Comparison of ENCODE assay signal across 1 mouse cellular context in genomic region chr7:98797347-98798133, GRCm38 (mm10).
TF ChIP-seq lines count a peak whose summit lies in the region.

No protein-coding gene starts in this region.

TF ChIP-seq in CH12.LX, 34 proteins besides CTCF, POLR2A, EP300 and RAD21 (continued from another document):
- TF ChIP-seq E2F4 (IDR thresholded peaks at IDR 0.05; ENCODE audit: insufficient replicate concordance, low read depth, low read length): no peak
- TF ChIP-seq MYC (IDR thresholded peaks at IDR 0.05; ENCODE audit: low read depth, low read length): peak; percentile 50; the same call in 1 of the 2 replicates
- no peak for TF ChIP-seq USF1 (IDR thresholded peaks at IDR 0.05; ENCODE audit: low read depth, low read length)
- TF ChIP-seq ZNF384 (IDR thresholded peaks at IDR 0.05; ENCODE audit: low read depth, low read length): no peak
- no peak for TF ChIP-seq MAZ (IDR thresholded peaks at IDR 0.05; ENCODE audit: low read depth, low read length)
- TF ChIP-seq TCF12 (IDR thresholded peaks at IDR 0.05; ENCODE audit: low read depth, low read length): 0 out of 2 replicates have a peak, but pooled peaks have one; percentile 30
- no peak for TF ChIP-seq HCFC1 (IDR thresholded peaks at IDR 0.05; ENCODE audit: low read depth, low read length)
- peak; percentile 37; the same call in 1 of the 2 replicates for TF ChIP-seq JUN (IDR thresholded peaks at IDR 0.05; ENCODE audit: insufficient read depth, low read depth, low read length)
- TF ChIP-seq MXI1 (IDR thresholded peaks at IDR 0.05; ENCODE audit: low read depth, low read length): peak; percentile 21; the same call in 1 of the 2 replicates
- no peak for TF ChIP-seq ZC3H11A (IDR thresholded peaks at IDR 0.05; ENCODE audit: low read depth, low read length)
- no peak for TF ChIP-seq POLR2AphosphoS2 (IDR thresholded peaks at IDR 0.05; ENCODE audit: low read depth, low read length)
- no peak for TF ChIP-seq SMC3 (IDR thresholded peaks at IDR 0.05; ENCODE audit: low read depth, low read length)
- no peak for TF ChIP-seq NRF1 (IDR thresholded peaks at IDR 0.05; ENCODE audit: low read depth, low read length)
- peak; percentile 57; the same call in 1 of the 2 replicates for TF ChIP-seq JUND (conservative IDR thresholded peaks at IDR 0.05; ENCODE audit: low read depth, low read length)
- TF ChIP-seq MAFK (IDR thresholded peaks at IDR 0.05; ENCODE audit: insufficient replicate concordance, low read length): no peak
- TF ChIP-seq NELFE (IDR thresholded peaks at IDR 0.05; ENCODE audit: low read depth, low read length): no peak
- peak; percentile 47; the same call in 1 of the 2 replicates for TF ChIP-seq ETS1 (conservative IDR thresholded peaks at IDR 0.05; ENCODE audit: low read depth, low read length)
- no peak for TF ChIP-seq ELF1 (IDR thresholded peaks at IDR 0.05; ENCODE audit: low read depth, low read length)
- no peak for TF ChIP-seq KAT2A (IDR thresholded peaks at IDR 0.05; ENCODE audit: insufficient replicate concordance, low read length)
- TF ChIP-seq ZMIZ1 (IDR thresholded peaks at IDR 0.05; ENCODE audit: low read depth, low read length): no peak
- TF ChIP-seq GABPA (IDR thresholded peaks at IDR 0.05; ENCODE audit: insufficient replicate concordance, low read depth, low read length): no peak
- 0 out of 2 replicates have a peak, but pooled peaks have one; percentile 36 for TF ChIP-seq MEF2A (IDR thresholded peaks at IDR 0.05; ENCODE audit: borderline replicate concordance, low read depth, low read length)
- no peak for TF ChIP-seq RCOR1 (conservative IDR thresholded peaks at IDR 0.05; ENCODE audit: low read depth, low read length)
- TF ChIP-seq USF2 (conservative IDR thresholded peaks at IDR 0.05; ENCODE audit: low read depth, low read length): no peak
- no peak for TF ChIP-seq MAX (IDR thresholded peaks at IDR 0.05; ENCODE audit: low read length)
- no peak for TF ChIP-seq UBTF (IDR thresholded peaks at IDR 0.05; ENCODE audit: low read depth, low read length)
- peak; percentile 37; the same call in 1 of the 2 replicates for TF ChIP-seq CHD2 (IDR thresholded peaks at IDR 0.05; ENCODE audit: low read length)
- no peak for TF ChIP-seq PAX5 (IDR thresholded peaks at IDR 0.05; ENCODE audit: low read length)
- no peak for TF ChIP-seq SIN3A (IDR thresholded peaks at IDR 0.05; ENCODE audit: low read length)
- TF ChIP-seq BHLHE40 (IDR thresholded peaks at IDR 0.05; ENCODE audit: low read depth, low read length): peak; percentile 44
- no peak for TF ChIP-seq ZKSCAN1 (IDR thresholded peaks at IDR 0.05; ENCODE audit: borderline replicate concordance, low read depth, low read length)
- TF ChIP-seq CHD1 (IDR thresholded peaks at IDR 0.05; ENCODE audit: low read depth, low read length): no peak
